14 mouse cellular contexts compared by ENCODE assay signal in the genomic region with DNA sequence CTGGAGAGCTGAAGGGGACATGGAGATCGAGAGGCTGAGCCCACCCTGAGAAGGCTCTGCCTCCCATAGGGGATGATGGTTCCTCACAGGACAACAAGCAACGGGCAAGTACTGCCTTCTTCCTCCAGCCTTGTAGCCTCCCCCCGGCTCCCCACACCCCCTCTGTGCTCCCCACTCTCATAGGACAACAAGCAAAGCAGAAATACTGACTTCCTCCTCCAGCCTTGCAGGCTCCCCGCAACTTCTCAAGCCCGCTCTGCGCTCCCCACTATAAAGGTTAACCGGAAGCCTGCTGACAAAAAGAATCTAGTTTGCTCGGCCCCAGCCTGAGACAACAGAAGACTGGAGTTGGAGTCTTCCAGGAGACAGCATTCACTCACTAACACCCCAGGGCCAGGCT.
A peak's percentile ranks its signal among the peaks of the same experiment; 100 is the strongest.
DNase-seq lines count a peak whose midpoint lies in the region; ATAC-seq lines count a peak whose summit lies in the region.
"Had no signal": no experiment of that assay in that cellular context is flagged by ENCODE, and none has a peak within 500 bp of the region (broad histone marks: within the 10 kb centered on the region; RNA-seq: fewer than 3 reads in every experiment).

No protein-coding gene starts in this region.

- no peak overlapping the region for H3K4me3 ChIP-seq in forebrain, embryonic 10.5 days
- H3K4me3 ChIP-seq: limb, embryonic 15.5 days; midbrain, embryonic 15.5 days had no signal

- DNase-seq in heart, adult 11 months, result peak; percentile 87
- DNase-seq in heart, adult 9 months (ENCODE audit: low spot score in 2 of 2), result no peak
- DNase-seq in CD4-positive, CD25-positive, alpha-beta regulatory T cell, adult 2 months (ENCODE audit: low read depth, low spot score), result peak; percentile 78
- peak; percentile 77 for DNase-seq in induced T-regulatory cell, adult 2 months (ENCODE audit: low read depth)
- no peak for DNase-seq in forebrain, embryonic 10.5 days (ENCODE audit: extremely low spot score, low spot score)
- no peak for DNase-seq in testis, postnatal 10 days (ENCODE audit: low spot score)
- DNase-seq in heart, postnatal 25 days (ENCODE audit: low spot score), result no peak
- DNase-seq: cerebellum, postnatal 14 days; heart, postnatal 14 days; layer of hippocampus, postnatal 36 days had no signal

- peak; percentile 70 for ATAC-seq in neutrophil, adult 5-6 weeks (ENCODE audit: extremely low read depth, insufficient number of reproducible peaks, low FRiP score, poor library complexity, severe bottlenecking)
- ATAC-seq: midbrain, embryonic 15.5 days had no signal

- H3K4me1 ChIP-seq in forebrain, embryonic 10.5 days, result peaks cover 9% of the 10 kb centered on the region
- H3K4me1 ChIP-seq: limb, embryonic 15.5 days; midbrain, embryonic 15.5 days had no signal

- no peaks in the 10 kb centered on the region for H3K27me3 ChIP-seq in forebrain, embryonic 10.5 days (ENCODE audit: poor library complexity, severe bottlenecking)
- H3K27me3 ChIP-seq: limb, embryonic 15.5 days; midbrain, embryonic 15.5 days had no signal

- intact Hi-C loops in heart, postnatal 25 days (cut with DNase I), result no loop called here

- H3K36me3 ChIP-seq in forebrain, embryonic 10.5 days (replicated peaks), result no peaks in the 10 kb centered on the region
- H3K36me3 ChIP-seq: limb, embryonic 15.5 days; midbrain, embryonic 15.5 days had no signal

- no peaks in the 10 kb centered on the region for H3K9me3 ChIP-seq in forebrain, embryonic 10.5 days
- H3K9me3 ChIP-seq: limb, embryonic 15.5 days; midbrain, embryonic 15.5 days had no signal

- no peak overlapping the region for H3K27ac ChIP-seq in forebrain, embryonic 10.5 days
- H3K27ac ChIP-seq: limb, embryonic 15.5 days; midbrain, embryonic 15.5 days; stomach, postnatal 0 days had no signal

- 72% methylated on average over 8 of the region's 8 CpGs for WGBS in forebrain, embryonic 10.5 days

Comparison
In these comparisons a context has a peak if more than half of its experiments do, and no peak if none do; other contexts are left out.
1. DNase-seq: peak in heart, adult 11 months (single experiment), CD4-positive, CD25-positive, alpha-beta regulatory T cell, adult 2 months (single experiment) and induced T-regulatory cell, adult 2 months (single experiment); none in heart, adult 9 months (0 of 2), forebrain, embryonic 10.5 days (single experiment), testis, postnatal 10 days (single experiment) and heart, postnatal 25 days (single experiment).